Mouse (Mus musculus) kidney, postnatal 4 days (tissue): ENCODE measurements around the gene Hdlbp.
"Not testable (repeated sequence)": the region's sequence is repeated elsewhere in the genome, so short reads cannot be mapped to it uniquely, and the experiment has no call there.

Source experiments
- DNase-seq, 2 experiments: peaks; one replicate each; pipeline ENCODE4 v3.0.0; 2021; ENCODE audit warnings: mixed read lengths in 2 of 2

Gene Hdlbp

DNA sequence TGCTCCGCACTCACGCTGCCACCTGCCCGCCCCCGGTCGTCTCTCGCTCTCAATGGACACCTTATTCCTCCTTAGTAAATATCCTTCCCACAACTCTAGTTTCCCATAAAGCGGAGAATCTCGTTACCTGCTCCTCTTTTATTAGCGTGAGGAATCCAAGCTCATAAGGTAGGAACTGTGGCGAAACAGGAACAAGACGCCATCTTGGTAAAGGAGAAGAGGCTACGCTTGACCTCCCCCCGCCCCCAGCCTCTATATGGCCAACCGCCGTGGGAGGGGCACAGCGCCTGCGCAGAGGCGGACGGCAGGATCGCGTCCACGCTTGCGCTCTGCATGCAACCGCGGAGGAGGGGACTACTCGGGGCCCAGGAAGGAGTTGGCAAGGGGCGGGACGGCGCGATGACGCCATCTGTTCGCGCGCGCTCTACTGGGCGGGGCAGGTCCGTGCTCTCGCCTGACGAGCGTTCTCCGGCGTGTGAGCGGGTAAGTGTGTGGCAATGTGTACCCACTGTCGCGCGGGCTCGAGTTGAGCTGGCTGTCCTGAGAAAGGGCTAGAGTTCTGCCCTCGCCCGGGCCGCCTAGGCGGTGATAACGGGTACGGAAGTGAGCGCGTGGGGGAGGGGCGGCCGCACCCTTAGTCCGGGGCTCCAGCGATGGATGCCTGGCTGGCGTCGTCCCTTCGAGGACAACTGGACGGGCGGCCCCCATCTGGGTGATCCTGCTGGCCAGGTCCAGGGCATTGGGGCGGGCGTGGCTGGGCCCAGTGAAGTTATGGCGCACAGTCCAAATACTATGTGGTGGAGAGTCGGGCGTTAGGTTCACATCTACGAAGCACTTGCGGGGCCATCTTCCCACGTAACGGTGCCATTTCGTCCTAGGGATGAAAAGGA is at the start of gene Hdlbp:
Hdlbp (minus strand) TSS at position 230 of the 890 bp plus-strand sequence.
- peak; percentile 99 to 100 for DNase-seq

DNA sequence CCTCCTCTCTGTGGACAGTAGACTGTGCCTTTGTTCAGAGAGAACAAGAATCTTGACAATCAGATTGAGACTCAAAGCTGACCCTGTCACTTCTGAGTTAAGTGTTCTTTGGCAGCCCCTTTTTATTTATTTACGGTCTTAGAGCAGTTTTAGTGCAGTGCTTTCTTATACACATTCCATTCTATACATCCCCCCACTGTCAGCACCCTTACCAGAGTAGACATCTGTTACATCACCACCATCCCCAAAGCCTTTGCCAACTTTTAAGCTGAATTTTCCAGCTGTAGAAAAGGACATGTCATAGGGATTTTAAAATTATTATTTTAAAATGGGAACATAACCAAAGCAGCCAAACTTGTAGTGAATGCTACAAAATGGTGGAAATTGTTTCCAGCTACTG is 43.7 kb upstream of the Hdlbp start:
- no peak for DNase-seq

- peak in 1 of 2 experiments; percentile 40 for DNase-seq
Observed at GRCm38 (mm10) chr1:93521491-93521890, 42.9 kb upstream of the Hdlbp start.

- DNase-seq: no peak
Observed at GRCm38 (mm10) chr1:93513221-93513620, 34.6 kb upstream of the Hdlbp start.

DNA sequence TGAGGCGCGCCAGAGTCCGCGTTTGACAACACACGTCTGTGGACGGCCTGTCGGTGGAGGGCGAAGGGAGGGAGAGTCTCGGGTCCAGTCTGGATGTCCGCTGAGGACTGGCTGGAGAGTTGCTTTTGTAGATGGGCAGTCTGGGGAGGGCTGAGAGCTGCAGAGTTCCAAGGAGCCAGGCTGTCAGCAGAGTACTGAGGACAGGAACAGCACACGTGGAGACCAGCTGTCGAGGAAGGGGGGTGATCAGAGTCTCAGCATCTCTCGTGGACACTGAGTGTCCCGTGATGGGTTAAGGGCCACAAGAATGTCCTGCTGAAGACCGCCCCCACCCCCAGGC is 33.7 kb upstream of the Hdlbp start:
- no peak for DNase-seq

- DNase-seq: peak; percentile 96 to 99
Observed at GRCm38 (mm10) chr1:93511585-93512350, 33.2 kb upstream of the Hdlbp start, which contains the start of gene Farp2. Farp2 (plus strand) TSS chr1:93512079.

GRCm38 (mm10) chr1:93508576-93508975 is 30.0 kb upstream of the Hdlbp start:
- DNase-seq: not testable (repeated sequence)

DNA sequence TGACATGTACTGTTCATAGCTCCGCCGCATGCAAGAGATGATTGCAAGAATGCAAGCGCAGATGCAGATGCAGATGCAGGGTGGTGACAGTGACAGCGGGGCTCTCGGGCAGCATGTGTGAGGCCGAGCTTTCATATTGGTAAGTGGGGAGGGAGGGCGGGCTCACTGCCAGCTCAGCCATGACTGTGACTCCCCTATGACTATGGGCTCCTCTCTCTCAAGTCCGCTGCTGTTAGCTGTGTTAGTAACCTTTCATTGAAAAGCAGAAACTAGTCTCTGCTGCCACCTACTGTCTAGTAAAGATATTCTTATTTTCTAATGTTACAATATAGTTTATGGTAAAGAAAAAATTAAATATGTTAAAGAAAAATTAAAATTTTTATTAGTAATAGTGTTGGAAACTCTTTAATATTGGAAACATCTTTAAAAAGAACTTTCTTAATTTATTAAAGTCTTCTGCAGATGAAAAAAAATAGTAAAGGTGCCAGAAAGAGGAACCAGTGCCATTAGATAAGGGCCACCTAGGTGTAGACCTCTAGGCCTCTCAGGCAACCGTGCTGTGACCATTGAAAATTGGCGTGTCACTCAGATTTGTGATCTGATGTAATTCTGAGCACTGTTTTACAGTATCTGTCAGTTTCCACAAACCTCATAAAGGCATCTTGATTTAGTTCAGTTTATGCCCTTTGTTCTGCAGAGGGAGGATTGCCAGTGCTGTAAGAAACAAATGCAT is 28.5 kb upstream of the Hdlbp start:
- peak; percentile 18 to 22 for DNase-seq

GRCm38 (mm10) chr1:93495312-93495711 is 16.7 kb upstream of the Hdlbp start:
- DNase-seq: no peak

DNA sequence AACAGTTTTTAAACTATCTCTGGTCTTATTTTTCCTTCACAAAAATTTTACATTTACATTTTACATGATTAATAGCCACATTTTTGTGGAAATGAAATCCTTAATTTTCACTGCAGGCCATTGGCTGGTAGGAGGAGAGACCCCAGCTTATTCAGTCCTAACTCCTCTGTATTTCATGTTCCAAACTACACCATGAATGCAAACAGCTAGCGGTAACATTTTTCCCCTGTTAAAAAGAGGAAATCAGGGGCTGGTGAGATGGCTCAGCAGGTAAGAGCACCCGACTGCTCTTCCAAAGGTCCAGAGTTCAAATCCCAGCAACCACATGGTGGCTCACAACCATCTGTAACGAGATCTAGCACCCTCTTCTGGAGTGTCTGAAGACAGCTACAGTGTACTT is 7.7 kb upstream of the Hdlbp start:
- DNase-seq: not testable (repeated sequence)

GRCm38 (mm10) chr1:93479476-93480083 is 965 bp upstream of the Hdlbp start:
- DNase-seq: peak; percentile 32 to 56

- peak; percentile 99 to 100 for DNase-seq
Observed at GRCm38 (mm10) chr1:93477758-93478585, 643 bp downstream of the Hdlbp start.

- no peak for DNase-seq
Observed at GRCm38 (mm10) chr1:93475694-93476093, 2.9 kb downstream of the Hdlbp start.

- no peak for DNase-seq
Observed at GRCm38 (mm10) chr1:93468626-93469025, 10.0 kb downstream of the Hdlbp start.

GRCm38 (mm10) chr1:93465746-93466145 is 12.9 kb downstream of the Hdlbp start:
- no peak for DNase-seq

DNA sequence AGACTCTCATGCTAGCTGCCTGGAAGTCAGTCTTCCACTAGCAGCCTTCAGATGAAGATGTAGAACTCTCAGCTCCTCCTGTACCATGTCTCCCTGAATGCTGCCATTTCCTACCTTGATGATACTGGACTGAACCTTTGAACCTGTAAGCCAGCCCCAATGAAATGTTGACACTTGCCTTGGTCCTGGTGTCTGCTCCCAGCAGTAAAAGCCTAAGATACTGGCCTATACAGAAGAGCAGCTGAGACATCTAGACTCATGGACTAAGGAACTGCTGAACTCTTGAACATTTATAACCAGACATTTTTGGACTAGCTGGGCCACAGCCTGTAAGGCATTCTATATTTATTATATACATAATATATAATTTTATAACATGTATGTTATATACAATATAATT is 13.5 kb downstream of the Hdlbp start:
- no peak for DNase-seq

DNA sequence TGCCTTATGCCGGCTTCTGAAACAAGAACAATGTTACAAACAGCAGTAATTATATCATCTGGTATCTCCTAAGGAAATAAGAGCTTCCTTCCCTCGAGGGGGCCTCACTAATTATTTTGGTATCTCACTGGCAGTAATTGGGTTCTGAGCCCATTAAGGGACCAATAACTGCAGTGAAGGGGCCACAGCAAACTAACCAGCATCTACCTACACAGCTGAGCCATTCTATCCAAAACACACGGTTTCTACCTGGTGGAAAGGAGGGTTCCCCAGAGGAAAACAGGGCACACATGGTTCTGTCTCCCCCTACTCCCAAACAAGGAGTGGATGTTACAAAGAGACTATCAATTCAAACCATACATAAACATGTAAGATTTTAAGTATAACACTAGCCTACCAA is 19.5 kb downstream of the Hdlbp start:
- DNase-seq: no peak

- no peak for DNase-seq
Observed at GRCm38 (mm10) chr1:93458357-93458756, 20.3 kb downstream of the Hdlbp start.

DNA sequence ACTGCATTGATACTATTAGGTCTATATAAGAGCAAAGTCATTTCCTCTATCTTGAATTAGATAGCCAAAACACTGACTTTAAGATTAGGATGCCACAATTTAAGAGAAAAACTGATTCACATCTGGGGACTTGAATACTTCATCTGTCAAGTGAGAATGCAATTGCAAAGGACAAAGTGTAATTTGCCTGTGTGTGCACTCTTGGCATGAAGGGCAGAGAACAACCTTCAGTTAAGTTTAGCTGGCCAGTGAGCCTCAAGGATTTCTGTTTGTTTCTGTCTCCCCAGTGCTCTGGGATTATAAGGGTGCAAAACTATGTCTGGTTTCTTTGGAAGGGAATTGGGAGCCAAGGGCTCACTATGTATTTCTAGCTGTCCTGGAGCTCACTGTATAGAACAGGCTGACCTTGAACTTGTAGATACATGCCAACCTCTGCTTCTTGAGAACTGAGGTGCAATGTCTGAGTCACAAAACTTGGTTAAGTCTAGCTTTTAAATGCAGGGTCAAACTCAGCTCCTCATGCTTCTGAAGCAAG is 24.8 kb downstream of the Hdlbp start:
- DNase-seq: no peak

DNA sequence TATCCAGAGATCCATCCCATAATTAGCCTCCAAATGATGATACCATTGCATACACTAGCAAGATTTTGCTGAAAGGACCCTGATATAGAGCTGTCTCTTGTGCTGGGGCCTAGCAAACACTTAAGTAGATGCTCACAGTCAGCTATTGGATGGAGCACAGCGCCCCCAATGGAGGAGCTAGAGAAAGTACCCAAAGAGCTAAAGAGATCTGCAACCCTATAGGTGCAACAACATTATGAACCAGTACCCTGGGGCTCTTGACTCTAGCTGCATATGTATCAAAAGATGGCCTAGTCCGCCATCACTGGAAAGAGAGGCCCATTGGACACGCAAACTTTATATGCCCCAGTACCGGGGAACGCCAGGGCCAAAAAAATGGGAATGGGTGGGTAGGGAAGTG is 28.5 kb downstream of the Hdlbp start:
- not testable (repeated sequence) for DNase-seq

GRCm38 (mm10) chr1:93445822-93446162 is 32.8 kb downstream of the Hdlbp start:
- DNase-seq: no peak
